Mouse (Mus musculus): ENCODE results near the gene Osbpl6. TPM values are rescaled to one million over a fixed set of nuclear protein-coding genes. Genes with fewer than 3 reads are reported as not detected.
A peak's percentile ranks its signal among the peaks of the same experiment; 100 is the strongest.
"Not testable (repeated sequence)": the region's sequence is repeated elsewhere in the genome, so short reads cannot be mapped to it uniquely, and the experiment has no call there.

Osbpl6 gene
- total RNA-seq, 1 experiment from 2014 or later, result not detected

- no peak for ATAC-seq (replicated peaks; ENCODE audit: low read depth, poor library complexity, severe bottlenecking)
Observed at GRCm38 (mm10) chr2:76621724-76622123, 215.4 kb downstream of the Osbpl6 start.

- not testable (repeated sequence) for ATAC-seq (replicated peaks; ENCODE audit: low read depth, poor library complexity, severe bottlenecking)
Observed at GRCm38 (mm10) chr2:76622316-76622715, 216.0 kb downstream of the Osbpl6 start.

- ATAC-seq (replicated peaks; ENCODE audit: low read depth, poor library complexity, severe bottlenecking), result no peak
Observed at GRCm38 (mm10) chr2:76630293-76630692, 224.0 kb downstream of the Osbpl6 start.

- no peak for ATAC-seq (replicated peaks; ENCODE audit: low read depth, poor library complexity, severe bottlenecking)
Observed at GRCm38 (mm10) chr2:76631600-76631999, 225.3 kb downstream of the Osbpl6 start.

- ATAC-seq (replicated peaks; ENCODE audit: low read depth, poor library complexity, severe bottlenecking), result no peak
Observed at GRCm38 (mm10) chr2:76639637-76640036, 233.3 kb downstream of the Osbpl6 start.

GRCm38 (mm10) chr2:76643801-76644200 is 237.5 kb downstream of the Osbpl6 start:
- ATAC-seq (replicated peaks; ENCODE audit: low read depth, poor library complexity, severe bottlenecking), result no peak

GRCm38 (mm10) chr2:76647441-76647869 is 241.1 kb downstream of the Osbpl6 start:
- ATAC-seq (replicated peaks; ENCODE audit: low read depth, poor library complexity, severe bottlenecking), result peak; percentile 0; the same call in 1 of the 2 replicates

GRCm38 (mm10) chr2:76647883-76648570 is 241.7 kb downstream of the Osbpl6 start, which contains the start of the genes Prkra and Pjvk:
Gene Prkra, minus strand, starts transcription at chr2:76648015.
Gene Pjvk, plus strand, starts transcription at chr2:76648476.
- ATAC-seq (replicated peaks; ENCODE audit: low read depth, poor library complexity, severe bottlenecking), result peak; percentile 90

GRCm38 (mm10) chr2:76648666-76649141 is 242.4 kb downstream of the Osbpl6 start:
- peak; percentile 21; the same call in 1 of the 2 replicates for ATAC-seq (replicated peaks; ENCODE audit: low read depth, poor library complexity, severe bottlenecking)

Other genes starting within 250 kb of the Osbpl6 start
- gene Pde11a, start 67.7 kb upstream of the Osbpl6 start, total RNA-seq (2017), result not detected in 2 replicates
- not detected in 2 replicates for gene Cyct, start 46.1 kb upstream of the Osbpl6 start, total RNA-seq (2017)
- gene Rbm45, start 36.5 kb upstream of the Osbpl6 start, total RNA-seq (2017), result 35.3 and 47.3 TPM in 2 replicates
- gene Prkra, start 241.5 kb downstream of the Osbpl6 start, total RNA-seq (2017), result 21.0 and 22.5 TPM in 2 replicates
- gene Pjvk, start 242.0 kb downstream of the Osbpl6 start, total RNA-seq (2017), result not detected in 2 replicates

Measured in common myeloid progenitor, adult 5-6 weeks (primary cell).